ENCODE assay signal across 12 mouse cellular contexts in genomic region chr19:44674621-44675245, GRCm38 (mm10).
DNase-seq lines count a peak whose midpoint lies in the region; ATAC-seq and TF ChIP-seq lines count a peak whose summit lies in the region.
"Had no signal": no experiment of that assay in that cellular context is flagged by ENCODE, and none has a peak within 500 bp of the region (broad histone marks: within the 10 kb centered on the region; RNA-seq: fewer than 3 reads in every experiment).

No protein-coding gene starts in this region.

- H3K27me3 ChIP-seq in intestine, embryonic 14.5 days (replicated peaks; ENCODE audit: control insufficient read depth, insufficient read depth, low read length), result peaks cover 97% of the 10 kb centered on the region
- H3K27me3 ChIP-seq in intestine, embryonic 16.5 days (replicated peaks; ENCODE audit: control insufficient read depth, insufficient read depth, low read length), result peaks cover 83% of the 10 kb centered on the region
- peaks cover 89% of the 10 kb centered on the region for H3K27me3 ChIP-seq in forebrain, embryonic 14.5 days (replicated peaks; ENCODE audit: control insufficient read depth, insufficient read depth, low read length)
- peaks cover 88% of the 10 kb centered on the region for H3K27me3 ChIP-seq in midbrain, embryonic 11.5 days (ENCODE audit: control insufficient read depth, insufficient read depth, low read length)
- peaks cover 96% of the 10 kb centered on the region for H3K27me3 ChIP-seq in liver, embryonic 11.5 days (replicated peaks; ENCODE audit: control insufficient read depth, insufficient read depth, low read length)

- in situ Hi-C loops in ES-E14 (cut with MboI; ENCODE audit: low sequenced_read_pairs in 2 of 2, unreplicated experiment in 2 of 2), result no loop called here

- no peak for TF ChIP-seq CTCF in gastrocnemius, adult 2 months (IDR thresholded peaks at IDR 0.05)

- intact Hi-C loops in gastrocnemius, adult 2 months (cut with DNase I), result no loop called here

- H3K9ac ChIP-seq in intestine, embryonic 14.5 days (ENCODE audit: low read length), result no peak overlapping the region
- no peak overlapping the region for H3K9ac ChIP-seq in intestine, embryonic 16.5 days (ENCODE audit: low read depth, low read length)
- H3K9ac ChIP-seq in ES-E14 (ENCODE audit: insufficient read depth, low read depth, low read length, poor library complexity, severe bottlenecking), result no peak overlapping the region
- peak overlapping the region; percentile 29; the same call in 1 of the 2 replicates for H3K9ac ChIP-seq in forebrain, embryonic 14.5 days (ENCODE audit: low read length)
- no peak overlapping the region for H3K9ac ChIP-seq in midbrain, embryonic 11.5 days (ENCODE audit: low read length)
- no peak overlapping the region for H3K9ac ChIP-seq in liver, embryonic 11.5 days (ENCODE audit: low read depth, low read length)

- H3K27ac ChIP-seq in intestine, embryonic 14.5 days (ENCODE audit: low read depth), result no peak overlapping the region
- no peak overlapping the region for H3K27ac ChIP-seq in intestine, embryonic 16.5 days (ENCODE audit: low read length)
- no peak overlapping the region for H3K27ac ChIP-seq in ES-E14 (ENCODE audit: insufficient read depth, low read depth, low read length, poor library complexity, severe bottlenecking)
- no peak overlapping the region for H3K27ac ChIP-seq in forebrain, embryonic 14.5 days (ENCODE audit: low read depth, low read length)
- no peak overlapping the region for H3K27ac ChIP-seq in midbrain, embryonic 11.5 days (ENCODE audit: low read depth, low read length)
- H3K27ac ChIP-seq in gastrocnemius, adult 2 months, result no peak overlapping the region
- no peak overlapping the region for H3K27ac ChIP-seq in liver, embryonic 11.5 days (ENCODE audit: low read depth, low read length)

- H3K9me3 ChIP-seq in intestine, embryonic 14.5 days (ENCODE audit: control insufficient read depth, low read length), result no peaks in the 10 kb centered on the region
- H3K9me3 ChIP-seq in intestine, embryonic 16.5 days (ENCODE audit: control insufficient read depth, low read length), result no peaks in the 10 kb centered on the region
- no peaks in the 10 kb centered on the region for H3K9me3 ChIP-seq in ES-E14 (ENCODE audit: control insufficient read depth, insufficient read depth, low read depth, low read length)
- H3K9me3 ChIP-seq in forebrain, embryonic 14.5 days (replicated peaks; ENCODE audit: control insufficient read depth, low read length), result no peaks in the 10 kb centered on the region
- H3K9me3 ChIP-seq in midbrain, embryonic 11.5 days (ENCODE audit: control insufficient read depth, low read length), result no peaks in the 10 kb centered on the region
- H3K9me3 ChIP-seq in liver, embryonic 11.5 days (ENCODE audit: control insufficient read depth, low read length), result no peaks in the 10 kb centered on the region

- H3K4me1 ChIP-seq in intestine, embryonic 14.5 days (replicated peaks; ENCODE audit: control insufficient read depth, insufficient read depth, low read length), result peaks cover 11% of the 10 kb centered on the region
- peaks cover 7% of the 10 kb centered on the region; the same call in 1 of the 2 replicates for H3K4me1 ChIP-seq in intestine, embryonic 16.5 days (ENCODE audit: control insufficient read depth, insufficient read depth, low read length)
- H3K4me1 ChIP-seq in ES-E14 (ENCODE audit: control insufficient read depth in 2 of 2, insufficient read depth in 2 of 2, low read length in 2 of 2, poor library complexity in 1 of 2), result peaks cover 7 to 27% of the 10 kb centered on the region in 2 experiments
- H3K4me1 ChIP-seq in forebrain, embryonic 14.5 days (ENCODE audit: control insufficient read depth, insufficient read depth, low read length), result peaks cover 14% of the 10 kb centered on the region
- H3K4me1 ChIP-seq in midbrain, embryonic 11.5 days (ENCODE audit: control insufficient read depth, insufficient read depth, low read length), result peaks cover 20% of the 10 kb centered on the region
- H3K4me1 ChIP-seq in liver, embryonic 11.5 days (replicated peaks; ENCODE audit: control insufficient read depth, insufficient read depth, low read length), result 0 out of 2 replicates have a peak, but pooled peaks cover 4% of the 10 kb centered on the region

- H3K4me3 ChIP-seq in intestine, embryonic 14.5 days (ENCODE audit: low read depth, low read length), result peak overlapping the region; percentile 10; the same call in 1 of the 2 replicates
- H3K4me3 ChIP-seq in intestine, embryonic 16.5 days (ENCODE audit: low read length), result no peak overlapping the region; the same call in 1 of the 2 replicates
- H3K4me3 ChIP-seq in ES-E14 (ENCODE audit: insufficient read depth in 1 of 2, low read depth in 1 of 2, low read length in 2 of 2, poor library complexity in 1 of 2, severe bottlenecking in 1 of 2), result peak overlapping the region; percentile 47 to 55
- H3K4me3 ChIP-seq in forebrain, embryonic 14.5 days (ENCODE audit: low read depth, low read length), result peak overlapping the region; percentile 19; the same call in 1 of the 2 replicates
- H3K4me3 ChIP-seq in midbrain, embryonic 11.5 days (ENCODE audit: low read depth, low read length), result no peak overlapping the region
- H3K4me3 ChIP-seq in gastrocnemius, adult 2 months, result no peak overlapping the region
- no peak overlapping the region for H3K4me3 ChIP-seq in liver, embryonic 11.5 days (ENCODE audit: low read depth, low read length)

- 0 out of 2 replicates have a peak overlapping the region, but pooled peaks have one; percentile 13 for H3K4me2 ChIP-seq in intestine, embryonic 14.5 days (ENCODE audit: low read length)
- no peak overlapping the region for H3K4me2 ChIP-seq in intestine, embryonic 16.5 days (ENCODE audit: low read depth, low read length)
- peak overlapping the region; percentile 37 for H3K4me2 ChIP-seq in forebrain, embryonic 14.5 days (ENCODE audit: low read length)
- peak overlapping the region; percentile 6; the same call in 1 of the 2 replicates for H3K4me2 ChIP-seq in midbrain, embryonic 11.5 days
- no peak overlapping the region for H3K4me2 ChIP-seq in liver, embryonic 11.5 days

- no peak for ATAC-seq in intestine, embryonic 14.5 days (replicated peaks; ENCODE audit: low FRiP score, low TSS enrichment, low read depth)
- ATAC-seq in intestine, embryonic 16.5 days, result no peak
- ATAC-seq in forebrain, embryonic 14.5 days, result no peak
- ATAC-seq in midbrain, embryonic 11.5 days (ENCODE audit: low FRiP score), result no peak
- ATAC-seq in liver, embryonic 11.5 days (replicated peaks; ENCODE audit: low FRiP score), result no peak

- WGBS in intestine, embryonic 14.5 days, result 9% methylated on average over 45 of the region's 45 CpGs
- 6% methylated on average over 45 of the region's 45 CpGs for WGBS in intestine, embryonic 16.5 days
- 7% methylated on average over 45 of the region's 45 CpGs for WGBS in forebrain, embryonic 14.5 days
- WGBS in midbrain, embryonic 11.5 days, result 10% methylated on average over 45 of the region's 45 CpGs
- 12% methylated on average over 45 of the region's 45 CpGs for WGBS in liver, embryonic 11.5 days

- no peak for DNase-seq in intestine, embryonic 14.5 days (ENCODE audit: low spot score)
- no peak for DNase-seq in ES-E14 (ENCODE audit: low read depth, low spot score)
- peak; percentile 46 for DNase-seq in forebrain, embryonic 14.5 days (ENCODE audit: low spot score)
- DNase-seq in midbrain, embryonic 11.5 days (ENCODE audit: low spot score, missing footprints), result peak; percentile 93
- DNase-seq in gastrocnemius, adult 2 months, result no peak
- no peak for DNase-seq in adrenal gland, adult 18-20 months (ENCODE audit: low spot score in 2 of 2)
- DNase-seq in liver, embryonic 11.5 days (ENCODE audit: low spot score), result no peak
- DNase-seq: adrenal gland, postnatal 10 days; heart, adult 11 months; lung, postnatal 14 days; thymus, adult 2 months had no signal

- no peaks in the 10 kb centered on the region for H3K36me3 ChIP-seq in intestine, embryonic 14.5 days (ENCODE audit: control insufficient read depth, insufficient read depth, low read length)
- H3K36me3 ChIP-seq in intestine, embryonic 16.5 days (ENCODE audit: control insufficient read depth, insufficient read depth, low read length), result no peaks in the 10 kb centered on the region
- H3K36me3 ChIP-seq in ES-E14 (ENCODE audit: control insufficient read depth, insufficient read depth, low read length, poor library complexity, severe bottlenecking), result no peaks in the 10 kb centered on the region
- H3K36me3 ChIP-seq in forebrain, embryonic 14.5 days (ENCODE audit: control insufficient read depth, insufficient read depth, low read length), result no peaks in the 10 kb centered on the region
- H3K36me3 ChIP-seq in midbrain, embryonic 11.5 days (ENCODE audit: control insufficient read depth, insufficient read depth, low read length), result no peaks in the 10 kb centered on the region
- no peaks in the 10 kb centered on the region for H3K36me3 ChIP-seq in liver, embryonic 11.5 days (ENCODE audit: control insufficient read depth, insufficient read depth, low read length)

TF ChIP-seq in ES-E14, 5 proteins besides CTCF, POLR2A, EP300 and RAD21:
- TF ChIP-seq ZC3H11A (IDR thresholded peaks at IDR 0.05; ENCODE audit: borderline replicate concordance, low read depth, low read length) (no peak), ZNF384 (IDR thresholded peaks at IDR 0.05; ENCODE audit: low read depth, low read length) (no peak), MAFK (IDR thresholded peaks at IDR 0.05; ENCODE audit: insufficient read depth, low read depth, low read length) (no peak), HCFC1 (IDR thresholded peaks at IDR 0.05; ENCODE audit: borderline replicate concordance, insufficient read depth, low read length) (no peak), CHD2 (IDR thresholded peaks at IDR 0.05; ENCODE audit: low read depth, low read length) (no peak)

Comparison
In these comparisons a context has a peak if more than half of its experiments do, and no peak if none do; other contexts are left out.
1. H3K4me2 ChIP-seq: peak in intestine, embryonic 14.5 days (single experiment), forebrain, embryonic 14.5 days (single experiment) and midbrain, embryonic 11.5 days (single experiment); none in intestine, embryonic 16.5 days (single experiment) and liver, embryonic 11.5 days (single experiment).
2. H3K4me3 ChIP-seq: peak in intestine, embryonic 14.5 days (single experiment), ES-E14 (2 of 2) and forebrain, embryonic 14.5 days (single experiment); none in intestine, embryonic 16.5 days (single experiment), midbrain, embryonic 11.5 days (single experiment), gastrocnemius, adult 2 months (single experiment) and liver, embryonic 11.5 days (single experiment).
3. DNase-seq: peak in forebrain, embryonic 14.5 days (single experiment) and midbrain, embryonic 11.5 days (single experiment); none in intestine, embryonic 14.5 days (single experiment), ES-E14 (single experiment), gastrocnemius, adult 2 months (single experiment), adrenal gland, adult 18-20 months (0 of 2) and liver, embryonic 11.5 days (single experiment).